Mouse (Mus musculus) forebrain, embryonic 14.5 days (tissue): Measurements from ENCODE around the gene Paqr8. TPM values are rescaled to one million over a fixed set of nuclear protein-coding genes. Genes with fewer than 3 reads are reported as not detected.

ENCODE experiments used
- ATAC-seq: fragments of 200-750 bp; cut with Nextera tagmentation; 2 replicates; pipeline ENCODE4 v1.8.0; 2017; ENCODE audit warnings: mild to moderate bottlenecking, moderate library complexity
- DNase-seq: peaks from one replicate; pipeline ENCODE4 v3.0.0-alpha.2; 2015; ENCODE audit warnings: low spot score
- H3K27ac ChIP-seq: fragments of 300-500 bp; sonication (generic); 2 replicates; pipeline ENCODE4 v1.5.1; 2014; ENCODE audit warnings: low read depth, mild to moderate bottlenecking, control low read depth, low read length, moderate library complexity
- H3K27me3 ChIP-seq: fragments of 300-500 bp; sonication (generic); replicated peaks from 2 replicates; pipeline ENCODE4 v1.6.1; 2014; ENCODE audit warnings: low read length, control low read depth, mixed read lengths; ENCODE audit not compliant: control insufficient read depth, insufficient read depth
- H3K36me3 ChIP-seq: fragments of 300-500 bp; sonication (generic); 2 replicates; pipeline ENCODE4 v1.6.1; 2014; ENCODE audit warnings: low read length, control low read depth; ENCODE audit not compliant: control insufficient read depth, insufficient read depth
- H3K4me1 ChIP-seq: fragments of 300-500 bp; sonication (generic); 2 replicates; pipeline ENCODE4 v1.6.1; 2014; ENCODE audit warnings: antibody characterized with exemption, low read length, control low read depth; ENCODE audit not compliant: control insufficient read depth, insufficient read depth
- H3K4me2 ChIP-seq: fragments of 300-500 bp; sonication (generic); 2 replicates; pipeline ENCODE4 v1.6.1; 2014; ENCODE audit warnings: mild to moderate bottlenecking, control low read depth, low read length
- H3K4me3 ChIP-seq: fragments of 300-500 bp; sonication (generic); 2 replicates; pipeline ENCODE4 v1.5.1; 2014; ENCODE audit warnings: low read depth, low read length, control low read depth
- H3K9ac ChIP-seq: fragments of 300-500 bp; sonication (generic); 2 replicates; pipeline ENCODE4 v1.6.1; 2014; ENCODE audit warnings: mild to moderate bottlenecking, low read length, control low read depth, moderate library complexity
- H3K9me3 ChIP-seq: fragments of 300-500 bp; sonication (generic); replicated peaks from 2 replicates; pipeline ENCODE4 v1.6.1; 2016; ENCODE audit warnings: low read length, control low read depth, mixed read lengths; ENCODE audit not compliant: control insufficient read depth
- WGBS: fragments of 180-500 bp; shearing (Covaris S2); extraction: QIAGEN DNeasy Blood & Tissue Kit; methylation state at CpG from one replicate; pipeline ENCODE4 v1.1.7; 2014; 5-methylcytosine and 5-hydroxymethylcytosine counted together
- polyA plus RNA-seq: library from polyadenylated mRNA; unstranded; fragments of >200 nt; fragmentation: Nextera tagmentation; extraction: Ambion mirVana; gene quantifications from 2 replicates; pipeline ENCODE4 v1.2.1, GENCODE M21; 2014

Paqr8 gene
- polyA plus RNA-seq, 1 experiment from 2014 or later: 18.7 TPM

GRCm38 (mm10) chr1:20935106-20935505 is 44.7 kb downstream of the Paqr8 start:
- 77% methylated on average over 22 of the region's 22 CpGs for whole genome bisulfite sequencing
- ATAC-seq: peak; percentile 18; the same call in 1 of the 2 replicates
- H3K4me2 ChIP-seq: no peak overlapping the region
- H3K9me3 ChIP-seq: no peaks in the 10 kb centered on the region
- no peak overlapping the region for H3K9ac ChIP-seq
- no peak overlapping the region for H3K4me3 ChIP-seq
- peaks cover 15% of the 10 kb centered on the region; the same call in 1 of the 2 replicates for H3K36me3 ChIP-seq
- H3K27me3 ChIP-seq: no peaks in the 10 kb centered on the region
- no peaks in the 10 kb centered on the region for H3K4me1 ChIP-seq
- DNase-seq: peak; percentile 34
- H3K27ac ChIP-seq: no peak overlapping the region

- WGBS: 36% methylated on average over 3 of the region's 3 CpGs
- Histone ChIP-seq H3K27ac (no peak overlapping the region), H3K27me3 (no peaks in the 10 kb centered on the region), H3K36me3 (peaks cover 15% of the 10 kb centered on the region; the same call in 1 of the 2 replicates), H3K4me2 (no peak overlapping the region), H3K9ac (no peak overlapping the region), H3K4me3 (no peak overlapping the region), H3K4me1 (no peaks in the 10 kb centered on the region), H3K9me3 (no peaks in the 10 kb centered on the region)
- peak; percentile 88 for DNase-seq
- ATAC-seq: peak; percentile 82
Measured at GRCm38 (mm10) chr1:20939046-20939445, 48.6 kb downstream of the Paqr8 start.

- Histone ChIP-seq H3K27ac (no peak overlapping the region), H3K36me3 (peaks cover 6% of the 10 kb centered on the region; the same call in 1 of the 2 replicates), H3K9me3 (no peaks in the 10 kb centered on the region), H3K4me1 (no peaks in the 10 kb centered on the region), H3K27me3 (no peaks in the 10 kb centered on the region), H3K4me3 (no peak overlapping the region), H3K4me2 (no peak overlapping the region), H3K9ac (no peak overlapping the region)
- DNase-seq: no peak
- 71% methylated on average over 16 of the region's 16 CpGs for WGBS
- ATAC-seq: peak; percentile 15; the same call in 1 of the 2 replicates
Measured at GRCm38 (mm10) chr1:20940151-20940550, 49.7 kb downstream of the Paqr8 start.

GRCm38 (mm10) chr1:20941322-20941721 is 50.9 kb downstream of the Paqr8 start:
- no peak for DNase-seq
- WGBS: 72% methylated on average over 2 of the region's 2 CpGs
- no peak overlapping the region for H3K9ac ChIP-seq
- no peak overlapping the region for H3K27ac ChIP-seq
- no peaks in the 10 kb centered on the region for H3K9me3 ChIP-seq
- ATAC-seq: no peak
- no peak overlapping the region for H3K4me3 ChIP-seq
- peaks cover 2% of the 10 kb centered on the region; the same call in 1 of the 2 replicates for H3K36me3 ChIP-seq
- H3K4me1 ChIP-seq: no peaks in the 10 kb centered on the region
- H3K4me2 ChIP-seq: no peak overlapping the region
- no peaks in the 10 kb centered on the region for H3K27me3 ChIP-seq

GRCm38 (mm10) chr1:20941857-20942256 is 51.5 kb downstream of the Paqr8 start:
- no peaks in the 10 kb centered on the region; the same call in 1 of the 2 replicates for H3K36me3 ChIP-seq
- no peak for DNase-seq
- no peak overlapping the region for H3K9ac ChIP-seq
- no peaks in the 10 kb centered on the region for H3K4me1 ChIP-seq
- 84% methylated on average over 7 of the region's 7 CpGs for whole genome bisulfite sequencing
- no peaks in the 10 kb centered on the region for H3K9me3 ChIP-seq
- no peak overlapping the region for H3K4me2 ChIP-seq
- no peak overlapping the region for H3K4me3 ChIP-seq
- no peak for ATAC-seq
- no peak overlapping the region for H3K27ac ChIP-seq
- H3K27me3 ChIP-seq: no peaks in the 10 kb centered on the region

- Histone ChIP-seq H3K27me3 (no peaks in the 10 kb centered on the region), H3K36me3 (no peaks in the 10 kb centered on the region), H3K27ac (no peak overlapping the region), H3K4me2 (no peak overlapping the region), H3K9me3 (no peaks in the 10 kb centered on the region), H3K9ac (no peak overlapping the region), H3K4me3 (no peak overlapping the region), H3K4me1 (no peaks in the 10 kb centered on the region)
- no peak for DNase-seq
- no peak for ATAC-seq
- 100% methylated on average over 2 of the region's 2 CpGs for WGBS
Measured at GRCm38 (mm10) chr1:20943016-20943415, 52.6 kb downstream of the Paqr8 start.

- H3K36me3 ChIP-seq: no peaks in the 10 kb centered on the region
- ATAC-seq (peak; percentile 97), DNase-seq (peak; percentile 98)
- H3K4me3 ChIP-seq: peak within 1 kb of the TSS; percentile 40
- H3K4me1 ChIP-seq: peaks cover 4% of the 10 kb centered on the region; the same call in 1 of the 2 replicates
- H3K4me2 ChIP-seq: peak within 1 kb of the TSS; percentile 75
- no peaks in the 10 kb centered on the region for H3K27me3 ChIP-seq
- 2% methylated on average over 23 of the region's 23 CpGs for WGBS
- peak within 1 kb of the TSS; percentile 72 for H3K9ac ChIP-seq
- H3K27ac ChIP-seq: peak within 1 kb of the TSS; percentile 68
- no peaks in the 10 kb centered on the region for H3K9me3 ChIP-seq
Measured at GRCm38 (mm10) chr1:20951300-20951763, 60.9 kb downstream of the Paqr8 start, which contains the start of gene Efhc1. TSS of gene Efhc1 (plus strand) at chr1:20951626.

- Histone ChIP-seq H3K27me3 (no peaks in the 10 kb centered on the region), H3K4me1 (peaks cover 4% of the 10 kb centered on the region; the same call in 1 of the 2 replicates), H3K9ac (peak overlapping the region; percentile 72), H3K4me3 (peak overlapping the region; percentile 40), H3K4me2 (peak overlapping the region; percentile 75), H3K36me3 (no peaks in the 10 kb centered on the region), H3K9me3 (no peaks in the 10 kb centered on the region), H3K27ac (peak overlapping the region; percentile 68)
- DNase-seq (no peak), ATAC-seq (no peak; the same call in 1 of the 2 replicates)
- 2% methylated on average over 16 of the region's 16 CpGs for WGBS
Measured at GRCm38 (mm10) chr1:20951799-20952198, 61.4 kb downstream of the Paqr8 start.

GRCm38 (mm10) chr1:20954876-20955275 is 64.5 kb downstream of the Paqr8 start:
- no peaks in the 10 kb centered on the region for H3K36me3 ChIP-seq
- H3K27me3 ChIP-seq: no peaks in the 10 kb centered on the region
- no peak overlapping the region for H3K27ac ChIP-seq
- H3K4me2 ChIP-seq: no peak overlapping the region
- H3K9me3 ChIP-seq: no peaks in the 10 kb centered on the region
- H3K9ac ChIP-seq: no peak overlapping the region
- DNase-seq (no peak), ATAC-seq (no peak)
- no peak overlapping the region for H3K4me3 ChIP-seq
- H3K4me1 ChIP-seq: peaks cover 4% of the 10 kb centered on the region; the same call in 1 of the 2 replicates
- WGBS: 82% methylated on average over 3 of the region's 3 CpGs
